Mouse (Mus musculus) stomach, postnatal 0 days (tissue): ENCODE measurements at regions not wholly inside any gene's neighbourhood (a gene's known extent, or its start where the extent isn't known, plus 50 kb on each side); places are given as distances from the start of the nearest gene placed in this dataset.

ENCODE experiments used
- CTCF ChIP-seq: IDR thresholded peaks from 2 replicates; pipeline ENCODE4 v1.5.1; 2016; ENCODE audit warnings: antibody characterized with exemption, low read depth, mild to moderate bottlenecking, moderate library complexity
- EP300 ChIP-seq: optimal IDR thresholded peaks from 2 replicates; pipeline ENCODE3; 2016; ENCODE audit warnings: antibody characterized with exemption

GRCm38 (mm10) chr2:171196472-171196871 lies 464.9 kb downstream of the Dok5 start:
- no peak for TF ChIP-seq EP300
- no peak for TF ChIP-seq CTCF
